Mouse (Mus musculus) cerebellum, adult 9-10 months (tissue): ENCODE data around the gene Vmn1r221.
"Not testable (repeated sequence)": the region's sequence is repeated elsewhere in the genome, so short reads cannot be mapped to it uniquely, and the experiment has no call there.

Source experiments
- DNase-seq: peaks from one replicate; pipeline ENCODE4 v3.0.0; 2022

The Vmn1r221 gene

DNA sequence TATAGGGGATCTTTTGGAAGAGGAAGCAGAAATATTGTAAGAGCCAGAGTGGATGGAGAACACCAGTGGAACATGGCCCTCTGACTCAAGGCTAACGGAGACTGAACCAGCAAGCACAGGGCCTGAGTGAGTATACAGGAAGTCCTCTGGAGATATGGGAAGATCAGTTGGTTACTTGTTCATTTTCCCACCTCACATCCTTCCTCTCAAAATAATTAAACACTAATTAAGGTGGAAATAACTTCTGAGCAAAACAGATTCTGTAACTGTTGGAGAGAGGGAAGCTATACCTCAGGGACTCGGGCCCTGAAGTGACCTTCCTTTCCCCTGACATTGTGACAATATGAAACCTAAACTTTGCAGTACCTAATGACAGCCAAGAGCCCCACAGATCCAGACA lies at the start of gene Vmn1r221:
TSS of gene Vmn1r221 (plus strand) at position 301 of the 400 bp plus-strand sequence.
- not testable (repeated sequence) for DNase-seq

DNA sequence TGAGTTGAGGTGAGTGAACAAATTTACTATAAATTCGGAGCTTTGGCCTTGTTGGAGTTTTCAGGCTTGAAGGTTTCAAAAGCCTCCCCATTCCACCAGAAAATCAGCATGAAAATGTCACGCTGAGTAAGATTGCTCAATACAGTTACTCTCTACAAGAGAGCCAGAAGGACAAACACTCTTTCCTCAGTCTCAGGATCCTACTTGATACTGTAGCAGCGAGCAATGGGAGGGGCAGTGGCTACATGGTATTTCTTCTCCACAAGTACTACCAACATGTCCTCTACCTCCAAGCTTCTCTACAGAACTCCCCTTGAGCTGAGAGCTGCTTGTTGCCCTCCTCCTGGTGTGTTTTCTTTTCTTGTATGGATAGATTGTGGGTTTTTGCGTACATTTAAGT lies 47.5 kb upstream of the Vmn1r221 start:
- not testable (repeated sequence) for DNase-seq

- no peak for DNase-seq
These were observed 26.1 kb upstream of the Vmn1r221 start, which contains the start of gene Vmn1r220 for GRCm38 (mm10) chr13:23187875-23188274. Vmn1r220 (minus strand) TSS chr13:23187975.

GRCm38 (mm10) chr13:23203885-23204284 lies 10.0 kb upstream of the Vmn1r221 start:
- DNase-seq = not testable (repeated sequence)

GRCm38 (mm10) chr13:23235847-23236246 lies 21.9 kb downstream of the Vmn1r221 start, which contains the start of gene Vmn1r222:
Vmn1r222 (minus strand) TSS chr13:23235947.
- not testable (repeated sequence) for DNase-seq

GRCm38 (mm10) chr13:23246834-23247233 lies 32.9 kb downstream of the Vmn1r221 start, which contains the start of gene Vmn1r223:
Vmn1r223 (plus strand) TSS chr13:23247134.
- DNase-seq = not testable (repeated sequence)

DNA sequence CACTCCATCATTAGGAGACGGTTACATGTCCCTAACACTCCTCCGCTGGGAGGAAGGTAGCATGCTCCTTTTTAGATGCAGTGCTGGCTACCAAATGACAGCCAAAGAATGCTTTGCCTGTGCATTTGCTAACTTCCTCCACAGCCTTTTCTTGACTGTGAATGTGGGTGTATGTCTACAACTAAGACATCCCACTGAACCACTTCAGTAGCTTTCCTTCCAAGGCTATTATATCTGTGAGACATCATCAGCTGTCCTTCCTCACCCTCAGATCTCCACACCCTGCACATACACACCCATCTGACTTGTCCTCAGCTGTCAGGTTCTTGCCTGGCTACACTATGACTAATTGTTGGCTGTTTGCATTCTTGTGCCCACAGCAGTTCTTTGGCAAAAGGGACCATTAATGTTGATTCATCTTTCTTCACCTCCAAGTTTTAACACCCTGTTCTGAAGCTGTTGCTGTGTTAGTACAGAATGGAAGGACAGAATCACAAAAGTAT lies 44.7 kb downstream of the Vmn1r221 start:
- no peak for DNase-seq

DNA sequence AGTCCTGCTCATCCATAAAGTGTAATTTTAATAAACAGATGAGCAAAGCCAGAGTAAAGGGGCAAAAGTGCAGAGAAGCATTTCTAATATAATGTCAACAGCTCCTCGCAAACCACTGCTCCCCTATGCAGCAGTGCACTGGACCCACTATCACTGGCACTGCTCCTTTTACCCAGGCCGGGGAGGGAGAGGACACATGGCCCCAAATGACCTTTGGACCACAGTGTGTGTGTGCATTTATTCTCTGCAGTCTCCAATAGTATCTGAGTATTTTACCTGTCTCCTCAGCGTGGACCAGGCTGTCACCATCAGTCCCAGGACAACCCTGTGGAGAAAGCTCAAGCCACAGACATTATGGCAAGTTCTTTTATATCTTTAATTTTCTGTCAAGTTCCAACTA lies 54.7 kb downstream of the Vmn1r221 start:
- DNase-seq = not testable (repeated sequence)

GRCm38 (mm10) chr13:23269127-23269526 lies 55.2 kb downstream of the Vmn1r221 start:
- DNase-seq = not testable (repeated sequence)

GRCm38 (mm10) chr13:23269681-23270080 lies 55.8 kb downstream of the Vmn1r221 start:
- no peak for DNase-seq

- no peak for DNase-seq
These were observed 56.6 kb downstream of the Vmn1r221 start for GRCm38 (mm10) chr13:23270321-23271101.
